Mouse (Mus musculus) lung, adult 2 months (tissue): Measurements from ENCODE around the gene Nat8f1.

Experiments used
- CTCF ChIP-seq: fragments of 200-500 bp; IDR thresholded peaks from 2 replicates; pipeline ENCODE4 v1.5.1; 2011; ENCODE audit warnings: mild to moderate bottlenecking, low read length, control low read depth; ENCODE audit not compliant: insufficient read depth
- POLR2A ChIP-seq: fragments of 200-500 bp; IDR thresholded peaks from 2 replicates; pipeline ENCODE4 v1.6.1; 2011; ENCODE audit warnings: low read depth, mild to moderate bottlenecking, control low read depth, low read length, borderline replicate concordance; ENCODE audit errors: extremely low read depth

GRCm38 (mm10) chr6:85884311-85884710 is 31.2 kb downstream of the Nat8f1 start:
- TF ChIP-seq CTCF (no peak), POLR2A (no peak)
